Mouse (Mus musculus) ES-E14 (cell line): ENCODE results near the gene Gramd1b.

Experiments used
- HCFC1 ChIP-seq: IDR thresholded peaks from 2 replicates; pipeline ENCODE4 v1.6.1; 2012; ENCODE audit warnings: low read length, inconsistent platforms, borderline replicate concordance; ENCODE audit not compliant: insufficient read depth
- ZNF384 ChIP-seq: IDR thresholded peaks from 2 replicates; pipeline ENCODE4 v1.6.1; 2012; ENCODE audit warnings: low read depth, low read length, inconsistent platforms

DNA sequence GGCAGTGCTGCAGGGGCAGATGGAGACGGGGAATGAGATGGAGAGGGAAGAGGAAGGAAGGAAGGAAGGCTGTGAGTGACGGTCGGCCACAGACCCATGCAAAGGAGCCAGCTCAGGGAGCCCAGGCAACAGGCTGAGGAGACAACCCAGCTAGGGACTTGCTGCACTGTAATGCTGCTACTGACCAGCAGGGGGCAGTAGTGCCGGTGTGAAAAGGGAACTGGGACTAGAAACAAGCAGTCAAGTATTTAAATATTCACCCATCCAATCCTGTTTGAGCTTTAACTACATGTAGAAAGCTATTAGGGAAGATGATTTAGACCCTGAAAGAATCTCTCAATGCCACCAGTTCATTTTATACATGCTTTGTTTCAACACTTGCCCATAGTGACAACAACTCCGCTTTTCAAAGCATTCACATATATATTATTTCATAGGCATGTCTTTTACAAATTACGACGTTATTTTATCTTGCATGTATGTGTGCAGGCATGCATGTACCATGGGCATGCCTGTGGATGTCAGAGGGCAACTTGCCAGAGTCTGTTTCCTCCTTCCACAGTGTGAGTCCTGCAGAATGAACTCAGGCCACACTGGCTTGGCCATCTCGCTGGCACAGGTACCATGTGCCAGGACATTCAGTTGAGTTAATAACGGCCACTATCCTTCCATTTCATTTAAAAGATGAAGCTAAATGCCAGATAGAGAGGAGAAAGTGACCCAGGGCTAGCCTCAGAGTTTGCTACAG, 197.4 kb downstream of the Gramd1b start:
- TF ChIP-seq HCFC1 = no peak
- no peak for TF ChIP-seq ZNF384
